Mouse (Mus musculus) midbrain, embryonic 13.5 days (tissue): ENCODE data around the gene Crip3. TPM values are rescaled to one million over a fixed set of nuclear protein-coding genes. Genes with fewer than 3 reads are reported as not detected.
A peak's percentile ranks its signal among the peaks of the same experiment; 100 is the strongest.

ENCODE experiments used
- ATAC-seq: fragments of 200-750 bp; cut with Nextera tagmentation; 2 replicates; pipeline ENCODE4 v1.8.0; 2017; ENCODE audit warnings: mild to moderate bottlenecking, moderate TSS enrichment, moderate library complexity
- H3K27ac ChIP-seq: fragments of 300-500 bp; sonication (generic); 2 replicates; pipeline ENCODE4 v1.5.1; 2015; ENCODE audit warnings: inconsistent platforms, mild to moderate bottlenecking, moderate library complexity
- H3K27me3 ChIP-seq: fragments of 300-500 bp; sonication (generic); 2 replicates; pipeline ENCODE4 v1.6.1; 2015; ENCODE audit warnings: mild to moderate bottlenecking, inconsistent platforms
- H3K36me3 ChIP-seq: fragments of 300-500 bp; sonication (generic); 2 replicates; pipeline ENCODE4 v1.6.1; 2015; ENCODE audit warnings: mild to moderate bottlenecking, inconsistent platforms
- H3K4me1 ChIP-seq: fragments of 300-500 bp; sonication (generic); replicated peaks from 2 replicates; pipeline ENCODE4 v1.6.1; 2015; ENCODE audit warnings: inconsistent platforms
- H3K4me2 ChIP-seq: fragments of 300-500 bp; sonication (generic); replicated peaks from 2 replicates; pipeline ENCODE4 v1.6.1; 2015; ENCODE audit warnings: moderate library complexity, mild to moderate bottlenecking, inconsistent platforms
- H3K4me3 ChIP-seq: fragments of 300-500 bp; sonication (generic); replicated peaks from 2 replicates; pipeline ENCODE4 v1.5.1; 2015; ENCODE audit warnings: mild to moderate bottlenecking, inconsistent platforms
- H3K9ac ChIP-seq: fragments of 300-500 bp; sonication (generic); replicated peaks from 2 replicates; pipeline ENCODE4 v1.6.1; 2015; ENCODE audit warnings: mild to moderate bottlenecking, inconsistent platforms
- H3K9me3 ChIP-seq: fragments of 300-500 bp; sonication (generic); 2 replicates; pipeline ENCODE4 v1.6.1; 2016; ENCODE audit warnings: mild to moderate bottlenecking, inconsistent platforms
- WGBS: fragments of 180-500 bp; shearing (Covaris S2); methylation state at CpG from one replicate; pipeline ENCODE4 v1.1.7; 2015; 5-methylcytosine and 5-hydroxymethylcytosine counted together
- polyA plus RNA-seq: library from polyadenylated mRNA; unstranded; fragments of >200 nt; fragmentation: Nextera tagmentation; extraction: Ambion mirVana; gene quantifications from 2 replicates; pipeline ENCODE4 v1.2.1, GENCODE M21; 2015

Crip3 gene
- polyA plus RNA-seq, result 2.1 TPM in 2 replicates

GRCm38 (mm10) chr17:46428761-46429414, at the start of gene Crip3:
Crip3 (plus strand) TSS chr17:46428926.
- Histone ChIP-seq H3K4me3 (no peak within 1 kb of the TSS), H3K4me1 (peaks cover 7% of the 10 kb centered on the region; the same call in 1 of the 2 replicates), H3K9ac (no peak within 1 kb of the TSS), H3K36me3 (peaks cover 4% of the 10 kb centered on the region; the same call in 1 of the 2 replicates), H3K27me3 (0 out of 2 replicates have a peak, but pooled peaks cover 8% of the 10 kb centered on the region), H3K27ac (no peak within 1 kb of the TSS), H3K4me2 (peak within 1 kb of the TSS; percentile 42), H3K9me3 (no peaks in the 10 kb centered on the region)
- WGBS, result 13% methylated on average over 18 of the region's 18 CpGs
- peak; percentile 37; the same call in 1 of the 2 replicates for ATAC-seq

GRCm38 (mm10) chr17:46383294-46384060, 45.2 kb upstream of the Crip3 start, which contains the start of gene Zfp318:
Zfp318 (plus strand) TSS chr17:46383731.
- peaks cover 17% of the 10 kb centered on the region for H3K36me3 ChIP-seq
- H3K9ac ChIP-seq, result peak within 1 kb of the TSS; percentile 98
- WGBS, result under 1% methylated on average over 62 of the region's 105 CpGs
- H3K4me1 ChIP-seq, result peaks cover 20% of the 10 kb centered on the region
- H3K27me3 ChIP-seq, result no peaks in the 10 kb centered on the region
- peak within 1 kb of the TSS; percentile 79 for H3K4me2 ChIP-seq
- H3K27ac ChIP-seq, result peak within 1 kb of the TSS; percentile 95
- H3K4me3 ChIP-seq, result peak within 1 kb of the TSS; percentile 81
- ATAC-seq, result peak; percentile 98
- H3K9me3 ChIP-seq, result no peaks in the 10 kb centered on the region

- Histone ChIP-seq H3K9me3 (no peaks in the 10 kb centered on the region), H3K27me3 (no peaks in the 10 kb centered on the region), H3K4me3 (peak overlapping the region; percentile 81), H3K4me2 (peak overlapping the region; percentile 79), H3K27ac (peak overlapping the region; percentile 95), H3K4me1 (peaks cover 20% of the 10 kb centered on the region), H3K9ac (peak overlapping the region; percentile 98), H3K36me3 (peaks cover 23% of the 10 kb centered on the region)
- 0% methylated on average over 56 of the region's 70 CpGs for WGBS
- peak; percentile 51 for ATAC-seq
Observed at GRCm38 (mm10) chr17:46384061-46384801, 44.5 kb upstream of the Crip3 start.

GRCm38 (mm10) chr17:46388200-46388599, 40.5 kb upstream of the Crip3 start:
- no peak overlapping the region for H3K4me2 ChIP-seq
- no peak overlapping the region for H3K4me3 ChIP-seq
- H3K9me3 ChIP-seq, result no peaks in the 10 kb centered on the region
- H3K36me3 ChIP-seq, result peaks cover 43% of the 10 kb centered on the region
- no peaks in the 10 kb centered on the region for H3K27me3 ChIP-seq
- H3K27ac ChIP-seq, result no peak overlapping the region
- no peak overlapping the region for H3K9ac ChIP-seq
- peaks cover 20% of the 10 kb centered on the region for H3K4me1 ChIP-seq
- WGBS, result 94% methylated on average over 3 of the region's 3 CpGs
- no peak for ATAC-seq

GRCm38 (mm10) chr17:46393012-46393411, 35.7 kb upstream of the Crip3 start:
- Histone ChIP-seq H3K4me2 (no peak overlapping the region), H3K4me1 (no peaks in the 10 kb centered on the region), H3K27me3 (no peaks in the 10 kb centered on the region), H3K27ac (no peak overlapping the region), H3K9ac (no peak overlapping the region), H3K4me3 (no peak overlapping the region), H3K36me3 (peaks cover 60% of the 10 kb centered on the region), H3K9me3 (no peaks in the 10 kb centered on the region)
- 50% methylated on average over 2 of the region's 2 CpGs for WGBS
- ATAC-seq, result no peak

- 84% methylated on average over 1 of the region's 1 CpGs for WGBS
- no peak overlapping the region for H3K9ac ChIP-seq
- peaks cover 61% of the 10 kb centered on the region for H3K36me3 ChIP-seq
Observed at GRCm38 (mm10) chr17:46394631-46395030, 34.1 kb upstream of the Crip3 start.

GRCm38 (mm10) chr17:46408478-46408877, 20.2 kb upstream of the Crip3 start:
- no peak for ATAC-seq
- H3K4me2 ChIP-seq, result no peak overlapping the region
- 29% methylated on average over 3 of the region's 3 CpGs for WGBS
- no peak overlapping the region for H3K27ac ChIP-seq
- H3K4me1 ChIP-seq, result no peaks in the 10 kb centered on the region
- no peak overlapping the region for H3K9ac ChIP-seq
- no peak overlapping the region for H3K4me3 ChIP-seq
- H3K27me3 ChIP-seq, result no peaks in the 10 kb centered on the region
- no peaks in the 10 kb centered on the region for H3K9me3 ChIP-seq
- peaks cover 75% of the 10 kb centered on the region for H3K36me3 ChIP-seq

More at GRCm38 (mm10) chr17:46394631-46395030, 34.1 kb upstream of the Crip3 start:
- no peak for ATAC-seq
- Histone ChIP-seq H3K27me3 (no peaks in the 10 kb centered on the region), H3K4me2 (no peak overlapping the region), H3K4me1 (no peaks in the 10 kb centered on the region), H3K27ac (no peak overlapping the region), H3K4me3 (no peak overlapping the region), H3K9me3 (no peaks in the 10 kb centered on the region)

- Histone ChIP-seq H3K4me3 (no peak overlapping the region), H3K36me3 (peaks cover 19% of the 10 kb centered on the region), H3K4me1 (no peaks in the 10 kb centered on the region), H3K9ac (0 out of 2 replicates have a peak overlapping the region, but pooled peaks have one; percentile 29), H3K4me2 (no peak overlapping the region), H3K27me3 (no peaks in the 10 kb centered on the region), H3K9me3 (no peaks in the 10 kb centered on the region), H3K27ac (no peak overlapping the region)
- 69% methylated on average over 5 of the region's 5 CpGs for WGBS
- no peak for ATAC-seq
Observed at GRCm38 (mm10) chr17:46418628-46419027, 10.1 kb upstream of the Crip3 start.

GRCm38 (mm10) chr17:46419717-46420116, 9.0 kb upstream of the Crip3 start:
- Histone ChIP-seq H3K27ac (no peak overlapping the region), H3K9ac (no peak overlapping the region), H3K36me3 (peaks cover 12% of the 10 kb centered on the region), H3K27me3 (no peaks in the 10 kb centered on the region), H3K4me3 (no peak overlapping the region), H3K4me2 (no peak overlapping the region), H3K4me1 (no peaks in the 10 kb centered on the region), H3K9me3 (no peaks in the 10 kb centered on the region)
- no peak for ATAC-seq

- H3K9me3 ChIP-seq, result no peaks in the 10 kb centered on the region
- 0 out of 2 replicates have a peak, but pooled peaks cover 3% of the 10 kb centered on the region for H3K4me1 ChIP-seq
- no peak for ATAC-seq
- no peak overlapping the region for H3K27ac ChIP-seq
- H3K9ac ChIP-seq, result no peak overlapping the region
- H3K4me3 ChIP-seq, result no peak overlapping the region
- 0 out of 2 replicates have a peak, but pooled peaks cover 3% of the 10 kb centered on the region for H3K27me3 ChIP-seq
- no peak overlapping the region for H3K4me2 ChIP-seq
- peaks cover 4% of the 10 kb centered on the region; the same call in 1 of the 2 replicates for H3K36me3 ChIP-seq
Observed at GRCm38 (mm10) chr17:46426496-46426895, 2.2 kb upstream of the Crip3 start.

GRCm38 (mm10) chr17:46433627-46434026, 4.9 kb downstream of the Crip3 start:
- Histone ChIP-seq H3K36me3 (no peaks in the 10 kb centered on the region), H3K4me1 (peaks cover 18% of the 10 kb centered on the region), H3K9me3 (no peaks in the 10 kb centered on the region), H3K4me3 (peak overlapping the region; percentile 16; the same call in 1 of the 2 replicates), H3K4me2 (peak overlapping the region; percentile 45), H3K9ac (0 out of 2 replicates have a peak overlapping the region, but pooled peaks have one; percentile 6), H3K27me3 (peaks cover 12% of the 10 kb centered on the region; the same call in 1 of the 2 replicates), H3K27ac (no peak overlapping the region)
- 2% methylated on average over 17 of the region's 17 CpGs for WGBS
- ATAC-seq, result 0 out of 2 replicates have a peak, but pooled peaks have one; percentile 21
